Mouse (Mus musculus) heart, embryonic 13.5 days (tissue): Measurements from ENCODE around the gene Efhb. TPM values are rescaled to one million over a fixed set of nuclear protein-coding genes. Genes with fewer than 3 reads are reported as not detected.

Experiments used
- polyA plus RNA-seq: library from polyadenylated mRNA; unstranded; fragments of >200 nt; fragmentation: Nextera tagmentation; extraction: Ambion mirVana; gene quantifications from 2 replicates; pipeline ENCODE4 v1.2.1, GENCODE M21; 2015

The Efhb gene
- polyA plus RNA-seq, 1 experiment from 2014 or later = 0.25 TPM

Other genes with a start within 250 kb of the Efhb start
- 64.0 and 67.5 TPM in 2 replicates for gene Rab5a, start 15.9 kb upstream of the Efhb start, polyA plus RNA-seq
- 0.13 and 0.25 TPM in 2 replicates for gene Pp2d1, start 76.1 kb upstream of the Efhb start, polyA plus RNA-seq
- gene Kat2b, start 103.5 kb upstream of the Efhb start, polyA plus RNA-seq = 7.4 and 8.1 TPM in 2 replicates
- 17.9 TPM in 2 replicates for gene Sgo1, start 226.0 kb upstream of the Efhb start, polyA plus RNA-seq